Mouse (Mus musculus): ENCODE results near the gene Sash3. TPM values are rescaled to one million over a fixed set of nuclear protein-coding genes. Genes with fewer than 3 reads are reported as not detected.

Sash3 gene
- polyA plus RNA-seq, 1 experiment from 2014 or later, result 1.2 TPM

- WGBS, result 84% methylated on average over 7 of the region's 7 CpGs
Measured at GRCm38 (mm10) chrX:48147741-48148186, 1.5 kb downstream of the Sash3 start.

GRCm38 (mm10) chrX:48152106-48152505 is 5.9 kb downstream of the Sash3 start:
- no peak overlapping the region for H3K27ac ChIP-seq
- H3K4me1 ChIP-seq, result no peaks in the 10 kb centered on the region
- H3K4me3 ChIP-seq, result no peak overlapping the region
- no peaks in the 10 kb centered on the region for H3K36me3 ChIP-seq (replicated peaks)
- no peak for ATAC-seq (replicated peaks)
- no peaks in the 10 kb centered on the region for H3K27me3 ChIP-seq (replicated peaks)
- no peak overlapping the region for H3K4me2 ChIP-seq
- no peaks in the 10 kb centered on the region for H3K9me3 ChIP-seq
- 80% methylated on average over 7 of the region's 7 CpGs for WGBS
- H3K9ac ChIP-seq, result no peak overlapping the region

More at GRCm38 (mm10) chrX:48147741-48148186, 1.5 kb downstream of the Sash3 start:
- Histone ChIP-seq H3K9ac (no peak overlapping the region), H3K36me3 (replicated peaks) (no peaks in the 10 kb centered on the region), H3K9me3 (no peaks in the 10 kb centered on the region), H3K27ac (no peak overlapping the region), H3K27me3 (replicated peaks) (no peaks in the 10 kb centered on the region), H3K4me2 (no peak overlapping the region), H3K4me1 (no peaks in the 10 kb centered on the region), H3K4me3 (no peak overlapping the region)
- no peak for ATAC-seq (replicated peaks)

DNA sequence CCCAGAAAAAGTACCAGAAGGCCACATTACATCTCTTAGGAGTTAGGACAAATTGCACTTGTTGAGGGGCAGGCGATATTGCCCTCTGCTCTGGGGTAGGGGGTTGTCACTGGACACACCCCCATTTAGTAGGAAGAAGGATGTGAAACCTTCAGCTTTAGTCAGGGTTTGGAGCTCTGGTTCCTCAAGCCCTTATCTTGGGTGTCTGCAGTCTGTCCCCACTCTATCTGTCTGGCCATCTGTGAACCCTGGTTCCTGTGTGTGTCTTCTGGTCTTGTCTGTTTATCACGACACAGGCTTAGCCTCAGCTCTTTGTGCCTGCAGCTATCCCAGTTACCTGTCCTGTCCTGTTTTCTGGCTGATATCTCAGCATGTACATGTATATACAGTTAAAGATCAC is 7.2 kb downstream of the Sash3 start:
- Histone ChIP-seq H3K9ac (no peak overlapping the region), H3K27ac (no peak overlapping the region), H3K27me3 (replicated peaks) (no peaks in the 10 kb centered on the region), H3K4me2 (no peak overlapping the region), H3K4me3 (no peak overlapping the region), H3K9me3 (no peaks in the 10 kb centered on the region), H3K36me3 (replicated peaks) (no peaks in the 10 kb centered on the region), H3K4me1 (no peaks in the 10 kb centered on the region)
- 93% methylated on average over 2 of the region's 2 CpGs for WGBS
- no peak for ATAC-seq (replicated peaks)

DNA sequence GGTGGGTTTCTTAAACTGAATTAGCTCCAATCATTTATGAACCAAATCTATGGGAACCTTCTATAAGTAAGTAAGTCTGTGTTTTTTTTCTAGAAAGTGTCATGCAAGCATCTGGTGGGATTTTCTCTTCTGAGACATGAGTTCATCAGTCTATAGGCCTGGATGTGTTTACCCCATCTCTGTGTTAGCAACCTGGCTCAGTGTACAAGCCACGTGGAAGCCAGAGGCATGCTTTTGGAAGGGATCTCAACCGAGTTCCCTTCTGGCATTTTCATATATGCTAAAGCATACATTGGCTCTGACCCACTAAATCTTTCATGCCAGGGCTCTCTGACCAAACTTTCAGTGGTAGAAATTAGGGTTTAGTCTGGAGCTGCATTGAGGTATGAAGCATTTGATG is 7.7 kb downstream of the Sash3 start:
- H3K9me3 ChIP-seq, result no peaks in the 10 kb centered on the region
- H3K36me3 ChIP-seq (replicated peaks), result no peaks in the 10 kb centered on the region
- no peaks in the 10 kb centered on the region for H3K27me3 ChIP-seq (replicated peaks)
- H3K4me2 ChIP-seq, result no peak overlapping the region
- WGBS, result 65% methylated on average over 2 of the region's 2 CpGs
- no peak for ATAC-seq (replicated peaks)
- H3K9ac ChIP-seq, result no peak overlapping the region
- H3K4me1 ChIP-seq, result no peaks in the 10 kb centered on the region
- H3K27ac ChIP-seq, result no peak overlapping the region
- H3K4me3 ChIP-seq, result no peak overlapping the region

DNA sequence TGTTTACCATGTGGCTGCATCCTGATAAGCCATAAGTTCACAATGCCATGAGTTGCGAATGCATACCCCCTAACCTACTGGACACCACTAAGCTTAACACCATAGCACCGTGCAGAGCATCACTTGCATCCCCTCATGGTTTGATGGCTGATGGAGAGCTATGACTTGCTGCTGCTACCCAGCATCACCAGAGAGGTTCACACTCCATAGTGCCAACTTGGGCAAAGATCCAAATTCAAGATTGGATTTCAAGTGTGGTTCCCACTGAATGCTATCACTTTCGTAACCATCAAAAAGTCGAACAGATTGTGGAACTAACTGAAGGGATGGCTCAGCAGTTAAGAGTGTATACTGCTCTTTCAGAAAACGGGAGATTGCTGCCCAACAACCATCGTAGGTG is 9.3 kb downstream of the Sash3 start:
- WGBS, result 89% methylated on average over 6 of the region's 6 CpGs
- no peak overlapping the region for H3K27ac ChIP-seq
- H3K36me3 ChIP-seq (replicated peaks), result no peaks in the 10 kb centered on the region
- no peaks in the 10 kb centered on the region for H3K27me3 ChIP-seq (replicated peaks)
- ATAC-seq (replicated peaks), result no peak
- H3K9me3 ChIP-seq, result no peaks in the 10 kb centered on the region
- no peaks in the 10 kb centered on the region for H3K4me1 ChIP-seq
- no peak overlapping the region for H3K9ac ChIP-seq
- no peak overlapping the region for H3K4me2 ChIP-seq
- no peak overlapping the region for H3K4me3 ChIP-seq

DNA sequence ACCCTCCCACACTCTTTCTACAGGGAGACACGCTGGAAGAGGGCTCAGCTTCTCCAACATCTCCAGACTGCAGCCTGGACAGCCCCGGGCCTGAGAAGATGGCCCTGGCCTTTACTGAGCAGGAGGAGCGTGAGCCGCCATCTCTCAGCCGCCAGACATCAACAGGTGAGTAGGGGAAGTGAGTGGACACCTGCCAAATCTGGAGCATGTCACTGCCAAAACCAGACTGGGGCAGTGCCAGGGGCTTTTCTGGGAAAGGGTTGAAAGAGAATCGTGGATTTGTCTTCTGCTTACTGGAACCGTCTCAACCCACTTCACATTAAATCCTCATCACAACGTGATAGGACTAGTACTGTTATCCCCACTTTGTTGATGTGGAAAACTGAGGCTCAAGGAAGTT is 11.2 kb downstream of the Sash3 start:
- no peaks in the 10 kb centered on the region for H3K27me3 ChIP-seq (replicated peaks)
- no peak overlapping the region for H3K4me3 ChIP-seq
- no peak overlapping the region for H3K27ac ChIP-seq
- WGBS, result 83% methylated on average over 8 of the region's 8 CpGs
- H3K4me2 ChIP-seq, result no peak overlapping the region
- ATAC-seq (replicated peaks), result no peak
- no peaks in the 10 kb centered on the region for H3K4me1 ChIP-seq
- H3K9ac ChIP-seq, result no peak overlapping the region
- H3K9me3 ChIP-seq, result no peaks in the 10 kb centered on the region
- no peaks in the 10 kb centered on the region for H3K36me3 ChIP-seq (replicated peaks)

GRCm38 (mm10) chrX:48158229-48158919 is 12.1 kb downstream of the Sash3 start:
- H3K27ac ChIP-seq, result no peak overlapping the region
- H3K27me3 ChIP-seq (replicated peaks), result no peaks in the 10 kb centered on the region
- WGBS, result 90% methylated on average over 11 of the region's 11 CpGs
- no peak for ATAC-seq (replicated peaks)
- H3K36me3 ChIP-seq (replicated peaks), result no peaks in the 10 kb centered on the region
- no peak overlapping the region for H3K4me3 ChIP-seq
- no peak overlapping the region for H3K4me2 ChIP-seq
- H3K4me1 ChIP-seq, result no peaks in the 10 kb centered on the region
- H3K9me3 ChIP-seq, result no peaks in the 10 kb centered on the region
- no peak overlapping the region for H3K9ac ChIP-seq

DNA sequence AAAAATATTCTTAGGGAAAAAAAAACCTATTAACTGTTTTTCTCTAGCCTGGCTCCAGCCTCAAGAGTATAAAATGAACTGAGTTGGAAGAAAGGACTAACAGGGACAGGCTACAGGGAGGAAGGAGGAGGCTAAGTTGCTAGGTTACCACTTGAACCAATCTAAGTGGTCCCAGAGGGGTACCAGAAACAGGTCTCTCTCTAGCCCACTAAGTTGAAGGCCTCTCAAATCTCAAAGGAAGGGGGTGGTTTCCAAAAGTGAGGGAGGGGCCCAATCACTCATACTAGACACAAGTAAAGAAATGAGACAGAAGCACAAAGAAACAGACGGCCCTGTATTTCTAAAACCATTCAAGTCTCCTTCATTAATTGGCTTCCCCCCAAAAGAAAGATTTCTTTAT is 23.7 kb downstream of the Sash3 start:
- H3K4me3 ChIP-seq, result no peak overlapping the region
- H3K27ac ChIP-seq, result no peak overlapping the region
- no peak overlapping the region for H3K9ac ChIP-seq
- no peaks in the 10 kb centered on the region for H3K9me3 ChIP-seq
- no peaks in the 10 kb centered on the region for H3K27me3 ChIP-seq (replicated peaks)
- no peaks in the 10 kb centered on the region for H3K36me3 ChIP-seq (replicated peaks)
- no peaks in the 10 kb centered on the region for H3K4me1 ChIP-seq
- no peak overlapping the region for H3K4me2 ChIP-seq
- 45% methylated on average over 1 of the region's 1 CpGs for WGBS
- ATAC-seq (replicated peaks), result no peak; the same call in 1 of the 2 replicates

GRCm38 (mm10) chrX:48170368-48170767 is 24.1 kb downstream of the Sash3 start:
- WGBS, result 33% methylated on average over 1 of the region's 1 CpGs
- no peak overlapping the region for H3K9ac ChIP-seq
- H3K27me3 ChIP-seq (replicated peaks), result no peaks in the 10 kb centered on the region
- ATAC-seq (replicated peaks), result 0 out of 2 replicates have a peak, but pooled peaks have one; percentile 45
- H3K4me3 ChIP-seq, result no peak overlapping the region
- H3K27ac ChIP-seq, result no peak overlapping the region
- no peak overlapping the region for H3K4me2 ChIP-seq
- no peaks in the 10 kb centered on the region for H3K36me3 ChIP-seq (replicated peaks)
- no peaks in the 10 kb centered on the region for H3K9me3 ChIP-seq
- H3K4me1 ChIP-seq, result no peaks in the 10 kb centered on the region

DNA sequence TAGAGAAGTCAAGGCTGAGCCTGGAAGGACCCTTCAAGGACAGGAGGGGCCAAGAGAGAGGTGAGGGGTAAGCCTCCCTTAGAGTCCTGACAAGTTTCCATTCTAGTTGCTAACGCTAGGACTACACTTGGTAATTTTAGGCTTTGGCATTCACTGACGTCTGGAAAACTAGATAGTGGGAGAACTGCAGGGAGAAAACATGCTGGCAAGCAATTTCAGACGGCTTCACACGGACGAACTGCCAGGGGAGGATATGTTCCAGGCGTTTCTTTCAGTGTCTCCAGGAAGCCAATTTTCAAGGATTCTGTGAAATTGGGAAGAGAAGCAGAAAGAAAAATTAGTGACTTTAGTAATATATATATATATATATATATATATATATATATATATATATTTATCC is 35.6 kb downstream of the Sash3 start:
- Histone ChIP-seq H3K4me1 (no peaks in the 10 kb centered on the region), H3K4me2 (no peak overlapping the region), H3K9me3 (no peaks in the 10 kb centered on the region), H3K27ac (no peak overlapping the region), H3K9ac (no peak overlapping the region), H3K27me3 (replicated peaks) (no peaks in the 10 kb centered on the region), H3K36me3 (replicated peaks) (0 out of 2 replicates have a peak, but pooled peaks cover 2% of the 10 kb centered on the region), H3K4me3 (no peak overlapping the region)
- no peak for ATAC-seq (replicated peaks)
- 85% methylated on average over 6 of the region's 6 CpGs for WGBS

DNA sequence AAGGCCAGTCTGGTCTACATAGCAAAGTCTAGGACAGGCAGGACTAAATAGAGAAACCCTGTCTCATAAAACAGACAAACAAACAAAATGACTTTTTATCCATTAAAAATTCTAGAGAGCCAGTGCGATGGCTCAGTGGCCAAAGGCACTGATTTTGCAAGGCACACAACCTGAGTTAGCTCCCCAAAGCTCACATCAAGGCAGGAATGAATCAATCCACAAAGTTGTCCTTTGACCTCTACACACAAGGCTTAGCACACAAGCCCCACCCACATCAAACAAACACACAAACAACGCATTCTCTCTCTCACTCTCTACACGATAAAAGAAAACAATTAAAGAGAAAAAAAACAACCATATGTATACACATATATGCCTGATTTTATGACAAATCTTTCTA is 38.5 kb downstream of the Sash3 start:
- H3K9me3 ChIP-seq, result no peaks in the 10 kb centered on the region
- H3K4me3 ChIP-seq, result no peak overlapping the region
- no peak overlapping the region for H3K9ac ChIP-seq
- H3K27ac ChIP-seq, result no peak overlapping the region
- WGBS, result 78% methylated on average over 3 of the region's 3 CpGs
- no peaks in the 10 kb centered on the region for H3K4me1 ChIP-seq
- ATAC-seq (replicated peaks), result no peak
- no peaks in the 10 kb centered on the region for H3K27me3 ChIP-seq (replicated peaks)
- H3K4me2 ChIP-seq, result no peak overlapping the region
- no peaks in the 10 kb centered on the region for H3K36me3 ChIP-seq (replicated peaks)

- no peak overlapping the region for H3K9ac ChIP-seq
- no peaks in the 10 kb centered on the region for H3K4me1 ChIP-seq
- H3K4me2 ChIP-seq, result no peak overlapping the region
- 92% methylated on average over 6 of the region's 6 CpGs for WGBS
- H3K27me3 ChIP-seq (replicated peaks), result no peaks in the 10 kb centered on the region
- no peak overlapping the region for H3K4me3 ChIP-seq
- no peak overlapping the region for H3K27ac ChIP-seq
- no peak for ATAC-seq (replicated peaks)
- H3K9me3 ChIP-seq, result no peaks in the 10 kb centered on the region
- no peaks in the 10 kb centered on the region; the same call in 1 of the 2 replicates for H3K36me3 ChIP-seq (replicated peaks)
Measured at GRCm38 (mm10) chrX:48191261-48191660, 45.0 kb downstream of the Sash3 start.
